Mouse (Mus musculus): ENCODE measurements around the gene Plpp3. TPM values are rescaled to one million over a fixed set of nuclear protein-coding genes. Genes with fewer than 3 reads are reported as not detected.
A peak's percentile ranks its signal among the peaks of the same experiment; 100 is the strongest.

Plpp3 gene
- polyA plus RNA-seq, 1 experiment from 2014 or later = 62.4 TPM

DNA sequence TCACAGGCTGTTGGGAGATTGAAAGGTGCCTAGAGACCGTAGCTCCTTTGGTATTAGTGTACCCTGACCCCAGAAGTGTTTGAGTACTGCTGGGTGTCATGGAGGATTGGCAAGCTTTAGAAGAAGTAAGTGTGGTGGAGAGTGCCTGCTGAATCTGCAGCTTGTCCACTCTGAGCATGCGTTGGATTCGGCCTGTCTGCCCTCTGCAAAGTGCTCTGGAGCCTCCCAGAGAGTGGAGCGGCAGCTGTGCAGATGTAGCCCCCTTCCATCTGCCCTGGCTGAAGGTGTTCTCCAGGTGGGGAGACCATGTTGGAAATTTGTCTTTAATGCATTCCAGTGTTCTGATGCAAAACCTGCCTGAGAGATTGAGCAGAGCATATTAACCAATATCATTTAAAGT lies 17.6 kb downstream of the Plpp3 start:
- H3K27me3 ChIP-seq (ENCODE audit: control insufficient read depth, insufficient read depth, low read length) = no peaks in the 10 kb centered on the region
- ATAC-seq (ENCODE audit: low FRiP score, low TSS enrichment) = no peak
- no peaks in the 10 kb centered on the region for H3K36me3 ChIP-seq (ENCODE audit: control insufficient read depth, insufficient read depth, low read length)
- H3K9me3 ChIP-seq (ENCODE audit: control insufficient read depth, low read length) = no peaks in the 10 kb centered on the region
- H3K4me3 ChIP-seq (replicated peaks; ENCODE audit: low read depth, low read length) = no peak overlapping the region
- no peak overlapping the region; the same call in 1 of the 2 replicates for H3K9ac ChIP-seq (replicated peaks; ENCODE audit: low read length)
- no peak overlapping the region for H3K4me2 ChIP-seq (ENCODE audit: low read length)
- no peak for DNase-seq
- WGBS = 79% methylated on average over 4 of the region's 4 CpGs
- peak overlapping the region; percentile 53 for H3K27ac ChIP-seq (replicated peaks; ENCODE audit: low read depth, low read length)
- H3K4me1 ChIP-seq (ENCODE audit: control insufficient read depth, insufficient read depth, low read length) = peaks cover 28% of the 10 kb centered on the region

DNA sequence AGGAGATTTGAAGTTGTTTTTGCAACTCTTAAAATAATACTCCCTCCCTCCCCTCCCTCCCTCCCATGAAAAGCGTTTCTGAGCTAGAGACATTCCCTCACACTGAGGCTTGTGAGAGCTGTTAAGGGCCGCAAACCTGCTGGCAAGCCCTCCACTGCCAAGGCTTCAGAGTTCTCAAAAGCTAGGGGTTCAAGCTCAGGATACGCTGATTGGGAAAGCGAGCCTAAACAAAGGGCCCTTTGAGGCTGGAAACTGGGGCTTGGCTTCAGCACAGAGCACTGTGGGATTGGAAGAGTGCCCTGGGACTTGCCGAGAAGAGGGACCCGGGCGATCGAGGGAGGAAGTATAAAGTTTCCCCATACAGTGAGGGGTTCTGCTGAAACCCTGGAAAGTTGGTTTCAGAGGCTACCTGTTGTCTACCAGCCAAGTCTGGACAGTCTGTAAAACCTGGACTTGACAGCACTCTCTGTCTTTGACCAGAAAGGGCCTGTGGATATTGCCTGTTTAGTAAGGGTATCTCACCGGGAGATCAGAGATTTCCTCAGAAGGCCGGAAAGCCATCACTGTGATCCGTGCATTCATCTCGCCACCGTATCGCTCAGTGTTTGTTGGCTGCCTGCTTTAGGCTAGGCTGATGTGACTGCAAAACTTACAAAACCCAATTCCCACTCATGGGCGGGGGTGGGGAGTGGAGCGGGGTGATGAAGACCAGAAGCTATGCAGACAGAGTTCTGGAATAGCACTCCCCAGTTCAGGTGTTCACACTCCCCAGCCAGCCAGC lies 18.3 kb downstream of the Plpp3 start:
- ATAC-seq (ENCODE audit: low FRiP score, low TSS enrichment) (0 out of 2 replicates have a peak, but pooled peaks have one; percentile 17), DNase-seq (peak; percentile 71)
- 55% methylated on average over 16 of the region's 16 CpGs for WGBS
- Histone ChIP-seq H3K9ac (replicated peaks; ENCODE audit: low read length) (no peak overlapping the region), H3K27ac (replicated peaks; ENCODE audit: low read depth, low read length) (peak overlapping the region; percentile 60; the same call in 1 of the 2 replicates), H3K4me1 (ENCODE audit: control insufficient read depth, insufficient read depth, low read length) (peaks cover 28% of the 10 kb centered on the region), H3K36me3 (ENCODE audit: control insufficient read depth, insufficient read depth, low read length) (no peaks in the 10 kb centered on the region), H3K27me3 (ENCODE audit: control insufficient read depth, insufficient read depth, low read length) (no peaks in the 10 kb centered on the region), H3K4me3 (replicated peaks; ENCODE audit: low read depth, low read length) (no peak overlapping the region), H3K4me2 (ENCODE audit: low read length) (no peak overlapping the region), H3K9me3 (ENCODE audit: control insufficient read depth, low read length) (no peaks in the 10 kb centered on the region)

DNA sequence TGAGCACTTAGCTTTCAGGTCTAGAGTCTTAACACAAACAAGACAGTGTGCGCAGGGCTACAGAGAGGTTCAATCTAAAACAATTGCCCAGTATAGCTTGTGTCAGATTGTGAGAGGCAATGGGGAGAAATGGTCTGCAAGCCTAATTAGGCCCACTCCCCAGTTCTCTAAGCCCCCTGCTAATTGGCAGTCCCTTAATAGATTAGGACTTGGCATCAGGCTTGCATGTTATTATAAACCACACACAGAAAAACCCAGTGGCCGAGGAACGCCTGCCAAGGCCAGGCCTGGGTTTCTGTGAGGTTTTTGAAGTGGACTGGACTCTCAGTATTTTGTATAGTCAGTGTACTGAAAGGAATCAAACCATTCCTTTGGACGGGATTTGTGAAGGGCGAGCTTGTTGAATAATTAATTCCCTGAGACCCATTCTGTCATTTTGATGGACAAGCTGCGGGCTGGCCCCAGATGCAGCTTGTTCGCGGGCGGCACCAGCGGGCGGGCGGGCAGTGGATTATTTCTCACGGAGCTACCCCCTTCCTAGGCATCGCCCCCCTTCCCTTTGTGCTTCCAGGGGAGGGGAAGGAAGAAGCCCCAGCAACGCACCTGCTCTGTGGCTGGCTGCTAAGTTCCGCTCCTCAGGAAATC lies 24.0 kb downstream of the Plpp3 start:
- Histone ChIP-seq H3K4me2 (ENCODE audit: low read length) (peak overlapping the region; percentile 36), H3K27ac (replicated peaks; ENCODE audit: low read depth, low read length) (peak overlapping the region; percentile 86), H3K9me3 (ENCODE audit: control insufficient read depth, low read length) (no peaks in the 10 kb centered on the region), H3K9ac (replicated peaks; ENCODE audit: low read length) (peak overlapping the region; percentile 18; the same call in 1 of the 2 replicates), H3K4me3 (replicated peaks; ENCODE audit: low read depth, low read length) (no peak overlapping the region), H3K36me3 (ENCODE audit: control insufficient read depth, insufficient read depth, low read length) (no peaks in the 10 kb centered on the region), H3K27me3 (ENCODE audit: control insufficient read depth, insufficient read depth, low read length) (no peaks in the 10 kb centered on the region), H3K4me1 (ENCODE audit: control insufficient read depth, insufficient read depth, low read length) (peaks cover 38% of the 10 kb centered on the region)
- WGBS = 7% methylated on average over 16 of the region's 16 CpGs
- DNase-seq (peak; percentile 85), ATAC-seq (ENCODE audit: low FRiP score, low TSS enrichment) (peak; percentile 88)

DNA sequence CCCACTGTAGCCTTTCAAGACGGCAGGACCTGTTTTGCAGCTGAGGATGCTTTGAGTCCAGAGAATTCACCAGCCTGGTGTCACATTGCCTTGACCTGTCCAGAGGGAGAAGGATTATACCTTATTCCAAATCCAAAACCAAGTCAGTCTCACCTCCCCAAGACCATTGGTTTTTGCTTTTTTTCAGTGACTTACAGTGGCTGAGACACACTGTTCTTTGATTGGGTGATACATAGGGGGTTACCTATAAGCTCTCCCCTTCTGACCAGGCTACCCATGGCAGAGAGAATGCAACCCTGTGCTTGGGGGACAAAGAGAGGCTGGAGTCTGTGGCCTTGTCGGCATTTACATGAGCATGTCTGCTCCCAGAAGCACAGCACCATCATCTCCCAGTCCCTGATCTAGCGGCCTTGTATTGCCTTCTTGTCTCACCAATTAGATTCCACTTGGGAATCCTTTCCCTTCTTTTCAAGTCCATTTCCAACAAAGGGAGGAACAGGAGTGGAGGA lies 24.6 kb downstream of the Plpp3 start:
- Histone ChIP-seq H3K4me1 (ENCODE audit: control insufficient read depth, insufficient read depth, low read length) (peaks cover 38% of the 10 kb centered on the region), H3K27ac (replicated peaks; ENCODE audit: low read depth, low read length) (peak overlapping the region; percentile 86), H3K36me3 (ENCODE audit: control insufficient read depth, insufficient read depth, low read length) (no peaks in the 10 kb centered on the region), H3K27me3 (ENCODE audit: control insufficient read depth, insufficient read depth, low read length) (no peaks in the 10 kb centered on the region), H3K9me3 (ENCODE audit: control insufficient read depth, low read length) (no peaks in the 10 kb centered on the region), H3K4me3 (replicated peaks; ENCODE audit: low read depth, low read length) (no peak overlapping the region), H3K9ac (replicated peaks; ENCODE audit: low read length) (peak overlapping the region; percentile 18; the same call in 1 of the 2 replicates), H3K4me2 (ENCODE audit: low read length) (peak overlapping the region; percentile 36)
- peak; percentile 51 for DNase-seq
- 2% methylated on average over 3 of the region's 3 CpGs for WGBS
- peak; percentile 53 for ATAC-seq (ENCODE audit: low FRiP score, low TSS enrichment)

DNA sequence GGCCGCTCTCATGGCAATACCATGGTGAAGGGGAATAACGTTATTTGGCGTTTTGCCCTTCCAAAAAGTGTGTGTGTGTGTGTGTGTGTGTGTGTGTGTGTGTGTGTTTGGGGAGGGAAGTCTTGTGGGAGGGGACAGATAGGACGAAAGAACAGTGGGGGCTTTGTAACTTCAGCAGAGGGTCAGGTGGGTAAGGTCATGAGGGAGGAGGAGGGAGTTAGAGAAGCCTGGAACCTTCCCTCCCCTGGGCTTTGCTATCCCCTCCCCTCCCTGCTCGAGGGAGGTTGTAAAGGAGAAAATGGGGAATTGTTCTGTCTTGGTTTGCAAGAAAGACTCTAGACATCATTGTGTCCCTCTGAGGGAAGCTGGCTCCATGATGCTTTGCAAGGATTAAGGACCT lies 25.1 kb downstream of the Plpp3 start:
- Histone ChIP-seq H3K27me3 (ENCODE audit: control insufficient read depth, insufficient read depth, low read length) (no peaks in the 10 kb centered on the region), H3K9me3 (ENCODE audit: control insufficient read depth, low read length) (no peaks in the 10 kb centered on the region), H3K36me3 (ENCODE audit: control insufficient read depth, insufficient read depth, low read length) (no peaks in the 10 kb centered on the region), H3K4me3 (replicated peaks; ENCODE audit: low read depth, low read length) (no peak overlapping the region), H3K9ac (replicated peaks; ENCODE audit: low read length) (no peak overlapping the region), H3K4me2 (ENCODE audit: low read length) (no peak overlapping the region), H3K27ac (replicated peaks; ENCODE audit: low read depth, low read length) (peak overlapping the region; percentile 86), H3K4me1 (ENCODE audit: control insufficient read depth, insufficient read depth, low read length) (peaks cover 38% of the 10 kb centered on the region)
- 27% methylated on average over 5 of the region's 5 CpGs for WGBS
- DNase-seq = peak; percentile 59
- 0 out of 2 replicates have a peak, but pooled peaks have one; percentile 25 for ATAC-seq (ENCODE audit: low FRiP score, low TSS enrichment)

DNA sequence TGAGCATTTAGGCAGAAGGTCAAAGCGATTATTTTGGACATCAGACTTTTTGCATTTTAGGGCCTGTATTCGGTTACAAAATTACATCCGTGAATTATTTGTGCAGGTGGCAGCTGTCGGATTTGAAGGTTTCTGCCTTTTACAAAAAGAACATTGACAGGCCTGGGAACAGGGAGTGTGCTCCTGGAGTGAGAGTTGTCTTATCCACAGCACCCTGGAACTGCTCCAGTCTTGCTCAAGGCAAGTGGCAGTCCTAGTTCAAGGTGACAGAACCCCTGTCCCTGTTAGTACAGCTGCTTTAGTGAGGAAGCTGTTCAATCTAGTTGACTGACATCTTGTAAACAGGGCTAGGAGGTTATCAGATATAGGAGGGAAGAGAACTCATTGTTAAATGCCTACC lies 27.3 kb downstream of the Plpp3 start:
- DNase-seq (no peak), ATAC-seq (ENCODE audit: low FRiP score, low TSS enrichment) (no peak)
- H3K4me1 ChIP-seq (ENCODE audit: control insufficient read depth, insufficient read depth, low read length) = peaks cover 23% of the 10 kb centered on the region
- no peaks in the 10 kb centered on the region for H3K9me3 ChIP-seq (ENCODE audit: control insufficient read depth, low read length)
- H3K4me3 ChIP-seq (replicated peaks; ENCODE audit: low read depth, low read length) = no peak overlapping the region
- H3K4me2 ChIP-seq (ENCODE audit: low read length) = no peak overlapping the region
- WGBS = 70% methylated on average over 4 of the region's 4 CpGs
- H3K27me3 ChIP-seq (ENCODE audit: control insufficient read depth, insufficient read depth, low read length) = no peaks in the 10 kb centered on the region
- no peak overlapping the region for H3K9ac ChIP-seq (replicated peaks; ENCODE audit: low read length)
- no peaks in the 10 kb centered on the region for H3K36me3 ChIP-seq (ENCODE audit: control insufficient read depth, insufficient read depth, low read length)
- H3K27ac ChIP-seq (replicated peaks; ENCODE audit: low read depth, low read length) = no peak overlapping the region

DNA sequence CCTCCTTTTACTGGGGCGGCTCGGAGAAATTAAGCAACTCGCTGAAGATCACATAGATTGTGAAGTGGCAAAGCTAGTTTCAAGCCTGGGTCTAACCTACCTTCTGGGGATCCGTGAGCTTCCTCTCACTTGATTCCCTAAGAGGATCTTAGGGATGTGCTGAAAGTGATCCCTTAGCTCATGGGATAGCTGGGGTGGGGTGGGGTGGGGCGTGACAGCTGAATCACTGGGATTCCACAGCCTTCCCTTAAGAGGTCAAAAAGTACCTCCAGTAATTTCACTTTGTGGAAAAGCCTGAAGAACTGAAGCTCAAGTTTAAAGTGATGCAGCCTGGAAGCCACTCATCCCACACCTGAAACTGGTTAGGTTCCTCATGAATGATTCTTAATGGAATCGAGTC lies 27.8 kb downstream of the Plpp3 start:
- DNase-seq (no peak), ATAC-seq (ENCODE audit: low FRiP score, low TSS enrichment) (no peak)
- H3K27me3 ChIP-seq (ENCODE audit: control insufficient read depth, insufficient read depth, low read length) = no peaks in the 10 kb centered on the region
- no peak overlapping the region for H3K4me3 ChIP-seq (replicated peaks; ENCODE audit: low read depth, low read length)
- 89% methylated on average over 6 of the region's 6 CpGs for WGBS
- H3K9ac ChIP-seq (replicated peaks; ENCODE audit: low read length) = no peak overlapping the region
- H3K36me3 ChIP-seq (ENCODE audit: control insufficient read depth, insufficient read depth, low read length) = no peaks in the 10 kb centered on the region
- H3K4me2 ChIP-seq (ENCODE audit: low read length) = no peak overlapping the region
- H3K27ac ChIP-seq (replicated peaks; ENCODE audit: low read depth, low read length) = no peak overlapping the region
- no peaks in the 10 kb centered on the region for H3K9me3 ChIP-seq (ENCODE audit: control insufficient read depth, low read length)
- peaks cover 21% of the 10 kb centered on the region for H3K4me1 ChIP-seq (ENCODE audit: control insufficient read depth, insufficient read depth, low read length)

DNA sequence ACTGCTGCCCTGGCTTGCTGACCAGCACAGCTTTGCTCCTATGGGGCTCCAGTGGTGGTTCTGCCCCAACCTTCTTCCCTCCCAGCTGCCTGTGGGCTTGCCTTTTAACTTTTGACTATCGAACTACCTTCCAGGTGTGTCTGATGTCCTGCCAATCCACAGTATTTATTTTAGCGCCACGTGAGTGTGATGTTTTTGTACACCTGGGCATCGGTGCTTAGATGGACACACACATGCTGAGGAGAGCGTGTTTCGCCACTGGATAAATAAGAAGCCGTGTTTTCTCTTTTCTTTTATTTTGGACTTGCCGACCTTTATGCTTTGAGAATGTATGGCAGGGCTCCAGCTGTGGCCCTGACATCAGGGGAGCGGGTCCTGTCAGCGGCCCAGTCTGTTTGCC lies 29.5 kb downstream of the Plpp3 start:
- Histone ChIP-seq H3K36me3 (ENCODE audit: control insufficient read depth, insufficient read depth, low read length) (no peaks in the 10 kb centered on the region), H3K4me2 (ENCODE audit: low read length) (no peak overlapping the region), H3K9me3 (ENCODE audit: control insufficient read depth, low read length) (no peaks in the 10 kb centered on the region), H3K4me1 (ENCODE audit: control insufficient read depth, insufficient read depth, low read length) (peaks cover 16% of the 10 kb centered on the region), H3K27ac (replicated peaks; ENCODE audit: low read depth, low read length) (no peak overlapping the region), H3K27me3 (ENCODE audit: control insufficient read depth, insufficient read depth, low read length) (no peaks in the 10 kb centered on the region), H3K9ac (replicated peaks; ENCODE audit: low read length) (no peak overlapping the region), H3K4me3 (replicated peaks; ENCODE audit: low read depth, low read length) (no peak overlapping the region)
- ATAC-seq (ENCODE audit: low FRiP score, low TSS enrichment) (no peak), DNase-seq (no peak)
- WGBS = 88% methylated on average over 10 of the region's 10 CpGs

All from midbrain, embryonic 14.5 days (tissue).